Mouse (Mus musculus): Measurements from ENCODE around the gene Oca2.
A peak's percentile ranks its signal among the peaks of the same experiment; 100 is the strongest.

Gene Oca2

GRCm38 (mm10) chr7:56382706-56383105, 143.1 kb downstream of the Oca2 start:
- ATAC-seq (ENCODE audit: low TSS enrichment), result no peak

- ATAC-seq (ENCODE audit: low TSS enrichment), result no peak
These were observed 148.7 kb downstream of the Oca2 start for GRCm38 (mm10) chr7:56388295-56388694.

GRCm38 (mm10) chr7:56418182-56418836, 178.7 kb downstream of the Oca2 start:
- no peak for ATAC-seq (ENCODE audit: low TSS enrichment)

GRCm38 (mm10) chr7:56419253-56419844, 179.8 kb downstream of the Oca2 start:
- peak; percentile 79 for ATAC-seq (ENCODE audit: low TSS enrichment)

GRCm38 (mm10) chr7:56421946-56422345, 182.4 kb downstream of the Oca2 start:
- peak; percentile 91 for ATAC-seq (ENCODE audit: low TSS enrichment)

- ATAC-seq (ENCODE audit: low TSS enrichment), result no peak
These were observed 184.0 kb downstream of the Oca2 start for GRCm38 (mm10) chr7:56423548-56423947.

- peak; percentile 70; the same call in 1 of the 2 replicates for ATAC-seq (ENCODE audit: low TSS enrichment)
These were observed 221.4 kb downstream of the Oca2 start for GRCm38 (mm10) chr7:56460814-56461520.

GRCm38 (mm10) chr7:56498242-56498641, 258.7 kb downstream of the Oca2 start:
- ATAC-seq (ENCODE audit: low TSS enrichment), result no peak

- ATAC-seq (ENCODE audit: low TSS enrichment), result no peak
These were observed 259.8 kb downstream of the Oca2 start for GRCm38 (mm10) chr7:56499319-56499718.

GRCm38 (mm10) chr7:56499767-56500166, 260.2 kb downstream of the Oca2 start:
- ATAC-seq (ENCODE audit: low TSS enrichment), result no peak

GRCm38 (mm10) chr7:56500438-56500837, 260.9 kb downstream of the Oca2 start:
- ATAC-seq (ENCODE audit: low TSS enrichment), result no peak

GRCm38 (mm10) chr7:56518581-56518980, 279.0 kb downstream of the Oca2 start:
- ATAC-seq (ENCODE audit: low TSS enrichment), result no peak

- no peak for ATAC-seq (ENCODE audit: low TSS enrichment)
These were observed 280.2 kb downstream of the Oca2 start for GRCm38 (mm10) chr7:56519741-56520140.

GRCm38 (mm10) chr7:56534856-56535255, 295.3 kb downstream of the Oca2 start:
- no peak for ATAC-seq (ENCODE audit: low TSS enrichment)

- no peak; the same call in 1 of the 2 replicates for ATAC-seq (ENCODE audit: low TSS enrichment)
These were observed 309.7 kb downstream of the Oca2 start for GRCm38 (mm10) chr7:56549226-56549625.

- no peak for ATAC-seq (ENCODE audit: low TSS enrichment)
These were observed 312.2 kb downstream of the Oca2 start for GRCm38 (mm10) chr7:56551804-56552203.
